Mouse (Mus musculus): Measurements from ENCODE around the gene Gm20422. TPM values are rescaled to one million over a fixed set of nuclear protein-coding genes. Genes with fewer than 3 reads are reported as not detected.
"Not testable (repeated sequence)": the region's sequence is repeated elsewhere in the genome, so short reads cannot be mapped to it uniquely, and the experiment has no call there.

Gm20422 gene
- polyA plus RNA-seq, 1 experiment, result not detected

GRCm38 (mm10) chr8:69716403-69717231 lies 58.1 kb downstream of the Gm20422 start:
- H3K4me1 ChIP-seq (ENCODE audit: control insufficient read depth, insufficient read depth, low read length), result no peaks in the 10 kb centered on the region
- H3K9me3 ChIP-seq (replicated peaks; ENCODE audit: control insufficient read depth, insufficient read depth, low read length, poor library complexity, severe bottlenecking), result no peaks in the 10 kb centered on the region
- H3K27me3 ChIP-seq (ENCODE audit: control insufficient read depth, insufficient read depth, low read length, poor library complexity, severe bottlenecking), result no peaks in the 10 kb centered on the region
- peak overlapping the region; percentile 76 for H3K4me3 ChIP-seq (ENCODE audit: low read depth, low read length)
- peak overlapping the region; percentile 79 for H3K9ac ChIP-seq (ENCODE audit: low read depth, poor library complexity, severe bottlenecking)
- peaks cover 10% of the 10 kb centered on the region for H3K36me3 ChIP-seq (ENCODE audit: control insufficient read depth, insufficient read depth, low read length, poor library complexity, severe bottlenecking)
- peak overlapping the region; percentile 72 for H3K27ac ChIP-seq (ENCODE audit: insufficient read depth, low read length)
- TF ChIP-seq EP300 (IDR thresholded peaks at IDR 0.05; ENCODE audit: insufficient read depth, low read depth, low read length) (no peak), POLR2A (IDR thresholded peaks at IDR 0.05; ENCODE audit: insufficient read depth, low read length) (peak; percentile 72)

- Histone ChIP-seq H3K4me3 (ENCODE audit: low read depth, low read length) (peak overlapping the region; percentile 0), H3K27me3 (ENCODE audit: control insufficient read depth, insufficient read depth, low read length, poor library complexity, severe bottlenecking) (no peaks in the 10 kb centered on the region), H3K4me1 (ENCODE audit: control insufficient read depth, insufficient read depth, low read length) (no peaks in the 10 kb centered on the region), H3K9ac (ENCODE audit: low read depth, poor library complexity, severe bottlenecking) (peak overlapping the region; percentile 79), H3K36me3 (ENCODE audit: control insufficient read depth, insufficient read depth, low read length, poor library complexity, severe bottlenecking) (peaks cover 19% of the 10 kb centered on the region), H3K9me3 (replicated peaks; ENCODE audit: control insufficient read depth, insufficient read depth, low read length, poor library complexity, severe bottlenecking) (no peaks in the 10 kb centered on the region), H3K27ac (ENCODE audit: insufficient read depth, low read length) (no peak overlapping the region)
- TF ChIP-seq CTCF (IDR thresholded peaks at IDR 0.05; ENCODE audit: low read depth, low read length) (no peak), EP300 (IDR thresholded peaks at IDR 0.05; ENCODE audit: insufficient read depth, low read depth, low read length) (no peak), POLR2A (IDR thresholded peaks at IDR 0.05; ENCODE audit: insufficient read depth, low read length) (no peak)
Measured at GRCm38 (mm10) chr8:69715366-69715765, 59.3 kb downstream of the Gm20422 start.

GRCm38 (mm10) chr8:69713516-69713915 lies 61.2 kb downstream of the Gm20422 start:
- Histone ChIP-seq H3K36me3 (ENCODE audit: control insufficient read depth, insufficient read depth, low read length, poor library complexity, severe bottlenecking) (peaks cover 36% of the 10 kb centered on the region), H3K9ac (ENCODE audit: low read depth, poor library complexity, severe bottlenecking) (no peak overlapping the region), H3K27me3 (ENCODE audit: control insufficient read depth, insufficient read depth, low read length, poor library complexity, severe bottlenecking) (no peaks in the 10 kb centered on the region), H3K4me1 (ENCODE audit: control insufficient read depth, insufficient read depth, low read length) (no peaks in the 10 kb centered on the region), H3K27ac (ENCODE audit: insufficient read depth, low read length) (no peak overlapping the region), H3K4me3 (ENCODE audit: low read depth, low read length) (no peak overlapping the region), H3K9me3 (replicated peaks; ENCODE audit: control insufficient read depth, insufficient read depth, low read length, poor library complexity, severe bottlenecking) (0 out of 2 replicates have a peak, but pooled peaks cover 2% of the 10 kb centered on the region)
- no peak for TF ChIP-seq POLR2A (IDR thresholded peaks at IDR 0.05; ENCODE audit: insufficient read depth, low read length)
- TF ChIP-seq EP300 (IDR thresholded peaks at IDR 0.05; ENCODE audit: insufficient read depth, low read depth, low read length), result no peak
- TF ChIP-seq CTCF (IDR thresholded peaks at IDR 0.05; ENCODE audit: low read depth, low read length), result no peak

GRCm38 (mm10) chr8:69710624-69711023 lies 64.1 kb downstream of the Gm20422 start, which contains the start of gene Zfp869:
Gene Zfp869 (minus strand): TSS chr8:69710724.
- H3K36me3 ChIP-seq (ENCODE audit: control insufficient read depth, insufficient read depth, low read length, poor library complexity, severe bottlenecking), result peaks cover 65% of the 10 kb centered on the region
- H3K27ac ChIP-seq (ENCODE audit: insufficient read depth, low read length); H3K4me1 ChIP-seq (ENCODE audit: control insufficient read depth, insufficient read depth, low read length); H3K27me3 ChIP-seq (ENCODE audit: control insufficient read depth, insufficient read depth, low read length, poor library complexity, severe bottlenecking); H3K4me3 ChIP-seq (ENCODE audit: low read depth, low read length); H3K9ac ChIP-seq (ENCODE audit: low read depth, poor library complexity, severe bottlenecking): not testable (repeated sequence)
- peaks cover 17% of the 10 kb centered on the region for H3K9me3 ChIP-seq (replicated peaks; ENCODE audit: control insufficient read depth, insufficient read depth, low read length, poor library complexity, severe bottlenecking)

GRCm38 (mm10) chr8:69701810-69702209 lies 72.9 kb downstream of the Gm20422 start:
- H3K36me3 ChIP-seq (ENCODE audit: control insufficient read depth, insufficient read depth, low read length, poor library complexity, severe bottlenecking), result peaks cover 26% of the 10 kb centered on the region
- TF ChIP-seq EP300 (IDR thresholded peaks at IDR 0.05; ENCODE audit: insufficient read depth, low read depth, low read length) (no peak), CTCF (IDR thresholded peaks at IDR 0.05; ENCODE audit: low read depth, low read length) (no peak), POLR2A (IDR thresholded peaks at IDR 0.05; ENCODE audit: insufficient read depth, low read length) (no peak)
- no peaks in the 10 kb centered on the region for H3K4me1 ChIP-seq (ENCODE audit: control insufficient read depth, insufficient read depth, low read length)
- no peak overlapping the region for H3K27ac ChIP-seq (ENCODE audit: insufficient read depth, low read length)
- no peaks in the 10 kb centered on the region for H3K27me3 ChIP-seq (ENCODE audit: control insufficient read depth, insufficient read depth, low read length, poor library complexity, severe bottlenecking)
- no peak overlapping the region for H3K4me3 ChIP-seq (ENCODE audit: low read depth, low read length)
- no peak overlapping the region for H3K9ac ChIP-seq (ENCODE audit: low read depth, poor library complexity, severe bottlenecking)
- peaks cover under 1% of the 10 kb centered on the region; the same call in 1 of the 2 replicates for H3K9me3 ChIP-seq (replicated peaks; ENCODE audit: control insufficient read depth, insufficient read depth, low read length, poor library complexity, severe bottlenecking)

Other genes with a start within 250 kb of the Gm20422 start
- gene Zfp868, start 149.3 kb downstream of the Gm20422 start, polyA plus RNA-seq (2011; ENCODE audit: insufficient read depth, insufficient read length, low read depth, missing spikeins), result 16.8 and 21.6 TPM in 2 replicates
- gene Zfp964, start 120.4 kb downstream of the Gm20422 start, polyA plus RNA-seq (2011; ENCODE audit: insufficient read depth, insufficient read length, low read depth, missing spikeins), result 2.2 and 2.4 TPM in 2 replicates
- gene Zfp869, start 64.2 kb downstream of the Gm20422 start, polyA plus RNA-seq (2011; ENCODE audit: insufficient read depth, insufficient read length, low read depth, missing spikeins), result 29.1 and 33.7 TPM in 2 replicates
- 6.5 and 7.0 TPM in 2 replicates for gene Zfp963, start 24.9 kb downstream of the Gm20422 start, polyA plus RNA-seq (2011; ENCODE audit: insufficient read depth, insufficient read length, low read depth, missing spikeins)
- gene Atp13a1, start 16.3 kb upstream of the Gm20422 start, polyA plus RNA-seq (2011; ENCODE audit: insufficient read depth, insufficient read length, low read depth, missing spikeins), result 31.1 and 32.2 TPM in 2 replicates
- 38.3 and 41.1 TPM in 2 replicates for gene Zfp866, start 16.3 kb upstream of the Gm20422 start, polyA plus RNA-seq (2011; ENCODE audit: insufficient read depth, insufficient read length, low read depth, missing spikeins)
- 11.6 and 12.6 TPM in 2 replicates for gene Gmip, start 33.8 kb upstream of the Gm20422 start, polyA plus RNA-seq (2011; ENCODE audit: insufficient read depth, insufficient read length, low read depth, missing spikeins)
- 10.1 and 10.8 TPM in 2 replicates for gene Lpar2, start 47.5 kb upstream of the Gm20422 start, polyA plus RNA-seq (2011; ENCODE audit: insufficient read depth, insufficient read length, low read depth, missing spikeins)
- gene Pbx4, start 57.6 kb upstream of the Gm20422 start, polyA plus RNA-seq (2011; ENCODE audit: insufficient read depth, insufficient read length, low read depth, missing spikeins), result 22.4 and 26.7 TPM in 2 replicates
- 0.96 and 1.2 TPM in 2 replicates for gene Cilp2, start 112.8 kb upstream of the Gm20422 start, polyA plus RNA-seq (2011; ENCODE audit: insufficient read depth, insufficient read length, low read depth, missing spikeins)
- not detected in 2 replicates for gene Tssk6, start 127.3 kb upstream of the Gm20422 start, polyA plus RNA-seq (2011; ENCODE audit: insufficient read depth, insufficient read length, low read depth, missing spikeins)
- 70.5 and 70.8 TPM in 2 replicates for gene Ndufa13, start 127.7 kb upstream of the Gm20422 start, polyA plus RNA-seq (2011; ENCODE audit: insufficient read depth, insufficient read length, low read depth, missing spikeins)
- gene Yjefn3, start 127.8 kb upstream of the Gm20422 start, polyA plus RNA-seq (2011; ENCODE audit: insufficient read depth, insufficient read length, low read depth, missing spikeins), result 3.4 and 4.2 TPM in 2 replicates
- 155 TPM in 2 replicates for gene Gatad2a, start 221.5 kb upstream of the Gm20422 start, polyA plus RNA-seq (2011; ENCODE audit: insufficient read depth, insufficient read length, low read depth, missing spikeins)

Measured in ES-Bruce4 (cell line).